Mouse (Mus musculus) cerebellum, adult 9-10 months (tissue): Measurements from ENCODE around the gene Skp2.

Experiments
- DNase-seq: peaks from one replicate; pipeline ENCODE4 v3.0.0; 2022

Gene Skp2

DNA sequence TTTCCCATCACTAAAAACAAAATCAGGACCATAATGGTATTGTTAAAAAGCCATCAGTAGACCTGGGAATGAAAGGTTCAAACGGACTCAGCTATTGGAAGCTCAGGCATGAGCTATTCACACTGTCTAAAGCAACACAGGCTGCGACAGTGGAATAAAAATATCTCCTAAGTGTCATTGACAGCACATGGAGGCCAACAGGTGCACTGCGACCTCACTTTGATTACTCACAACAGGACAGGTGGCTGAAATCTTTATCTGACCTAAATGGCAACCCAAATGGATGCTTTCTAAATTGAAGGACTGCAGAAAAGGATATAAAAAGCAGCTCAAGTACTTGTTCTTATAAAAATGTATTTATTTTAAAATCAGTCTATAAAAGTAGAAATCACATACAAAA is 43.6 kb downstream of the Skp2 start:
- no peak for DNase-seq

- no peak for DNase-seq
Measured at GRCm38 (mm10) chr15:9110526-9111347, 44.5 kb downstream of the Skp2 start.

GRCm38 (mm10) chr15:9106303-9107074 is 48.7 kb downstream of the Skp2 start:
- no peak for DNase-seq

DNA sequence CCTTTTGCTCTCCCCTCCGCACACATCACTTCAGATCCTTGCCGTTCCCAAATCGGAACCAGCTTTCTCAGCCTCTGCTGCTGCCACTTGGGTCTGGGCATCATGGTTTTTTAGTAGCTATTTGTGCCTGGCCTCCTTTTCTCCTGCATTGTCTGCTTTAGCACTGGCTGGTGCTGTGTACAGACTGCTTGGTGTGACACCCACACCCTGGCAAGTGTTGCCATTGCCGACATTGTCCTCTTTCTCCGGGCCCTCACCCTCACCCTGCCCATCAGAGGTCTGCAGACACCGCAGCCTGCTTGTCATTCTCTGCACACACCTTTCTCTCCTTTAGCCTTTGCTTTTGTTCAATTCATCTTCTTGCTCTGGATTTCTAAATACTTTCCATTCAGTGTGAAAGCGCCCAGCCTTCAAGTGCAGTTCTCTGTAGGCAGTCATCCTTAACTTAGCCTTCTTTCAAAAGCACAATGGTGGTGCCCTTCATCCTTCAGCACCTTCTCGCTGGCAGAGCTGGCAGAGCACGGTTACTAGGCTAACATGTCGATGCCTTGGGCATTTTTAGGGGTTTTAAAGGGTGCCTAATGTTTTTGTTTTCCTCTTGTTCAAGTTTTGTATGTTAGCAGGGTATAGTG is 54.7 kb downstream of the Skp2 start:
- DNase-seq: no peak

DNA sequence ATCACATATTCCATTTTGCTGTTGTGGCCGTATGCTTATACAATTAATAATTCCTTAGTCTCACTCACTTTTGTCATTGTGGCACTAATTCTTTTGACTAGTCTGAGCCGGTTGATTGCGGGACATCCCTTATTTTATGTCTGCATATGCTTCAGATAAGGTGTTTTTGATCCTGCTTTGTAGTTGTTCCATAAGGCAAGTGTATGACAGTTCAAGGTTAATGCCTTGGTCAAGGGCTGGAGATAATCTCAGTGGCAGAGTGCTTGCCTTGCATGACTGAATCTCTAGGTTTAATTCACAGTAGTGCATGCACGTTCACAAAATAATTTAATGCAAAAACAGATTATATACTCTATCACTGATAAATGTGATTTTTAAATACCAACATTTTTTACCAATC is 58.4 kb downstream of the Skp2 start:
- DNase-seq: no peak

GRCm38 (mm10) chr15:9094366-9094750 is 60.9 kb downstream of the Skp2 start:
- DNase-seq: peak; percentile 29

GRCm38 (mm10) chr15:9093598-9094365 is 61.4 kb downstream of the Skp2 start:
- no peak for DNase-seq

- no peak for DNase-seq
Measured at GRCm38 (mm10) chr15:9090662-9091061, 64.6 kb downstream of the Skp2 start.

DNA sequence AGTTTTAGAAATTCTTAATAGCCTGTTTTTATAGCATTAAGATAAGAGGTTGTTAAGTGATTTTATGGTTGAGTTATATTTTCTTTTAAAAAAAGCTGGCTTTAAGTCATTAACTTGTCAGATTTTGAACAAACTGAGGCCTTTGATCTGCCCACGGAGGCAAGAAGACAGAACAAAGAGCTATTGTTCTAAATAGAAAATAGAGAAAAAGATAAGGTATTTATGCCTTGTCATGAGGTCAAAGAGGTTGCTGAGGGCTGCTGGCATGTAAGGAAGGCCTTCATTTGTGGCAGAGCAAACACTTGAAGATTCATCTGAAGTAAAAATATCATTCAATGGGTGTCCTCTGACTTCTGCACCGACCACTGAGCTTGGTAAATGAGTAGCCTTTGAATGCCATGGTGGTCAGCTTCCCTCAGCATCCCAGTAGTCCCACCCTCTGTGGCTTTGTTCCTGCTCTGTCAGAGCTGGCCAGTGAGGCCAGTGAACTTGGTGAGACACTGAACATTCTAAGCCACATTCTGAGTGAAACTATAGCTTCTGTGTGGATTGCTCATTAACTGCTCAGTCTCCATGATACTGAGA is 66.0 kb downstream of the Skp2 start:
- no peak for DNase-seq

DNA sequence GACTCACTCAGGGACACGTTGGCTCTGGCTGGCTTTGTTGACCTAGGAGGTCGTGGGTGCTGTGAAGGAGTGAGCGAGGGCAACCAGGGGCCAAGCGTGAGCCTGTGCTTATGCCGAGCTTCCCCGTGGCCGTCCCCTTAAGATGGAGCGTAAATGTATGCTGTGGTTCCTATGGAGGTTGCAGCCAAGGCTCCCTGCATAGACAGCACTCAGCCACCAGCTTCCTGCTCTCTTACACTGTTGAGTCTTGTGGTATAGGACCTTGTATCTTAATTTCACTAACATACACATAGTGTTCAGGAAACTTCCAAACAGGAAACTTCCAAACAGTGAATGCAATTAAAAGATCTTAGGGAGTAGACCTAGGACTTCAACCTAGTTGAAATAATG is 66.5 kb downstream of the Skp2 start:
- no peak for DNase-seq

DNA sequence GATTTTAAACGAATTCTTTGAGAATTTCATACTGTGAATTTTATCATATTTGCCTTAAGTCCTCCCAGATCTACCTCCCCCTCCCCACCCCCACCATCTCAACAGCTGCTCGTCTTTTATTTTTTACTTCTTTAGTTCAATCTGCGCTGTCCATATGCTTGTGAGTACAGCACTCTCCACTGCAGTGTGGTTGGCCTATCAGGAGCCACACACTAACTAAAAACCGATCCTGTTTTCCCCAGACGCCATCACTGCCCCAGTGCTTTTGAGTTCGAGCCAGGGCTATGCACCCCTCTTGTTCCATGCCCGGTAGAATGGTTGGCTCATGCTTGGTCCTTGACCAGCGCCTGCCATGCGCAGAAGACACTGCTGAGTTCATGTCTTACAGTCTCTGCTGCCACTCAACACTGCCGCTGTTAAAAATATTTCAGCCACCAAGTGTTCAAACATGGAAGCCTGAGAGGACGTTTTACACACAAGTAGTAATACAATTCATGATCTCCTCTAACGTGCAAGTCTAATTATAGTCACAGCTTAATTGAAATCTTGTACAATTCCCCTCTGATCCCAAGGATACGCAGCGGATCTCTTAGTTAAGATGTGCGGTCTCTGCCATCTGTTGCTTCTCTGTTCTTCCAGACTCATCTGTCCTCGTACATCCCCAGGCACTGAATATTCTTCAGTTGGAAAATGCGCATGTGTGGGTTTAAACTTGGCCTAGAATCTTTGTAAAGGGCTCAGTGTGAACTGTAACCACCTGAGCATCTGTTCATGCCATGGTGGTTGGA is 67.1 kb downstream of the Skp2 start:
- no peak for DNase-seq

GRCm38 (mm10) chr15:9087421-9087820 is 67.8 kb downstream of the Skp2 start:
- DNase-seq: no peak

- DNase-seq: no peak
Measured at GRCm38 (mm10) chr15:9086813-9087212, 68.4 kb downstream of the Skp2 start.

DNA sequence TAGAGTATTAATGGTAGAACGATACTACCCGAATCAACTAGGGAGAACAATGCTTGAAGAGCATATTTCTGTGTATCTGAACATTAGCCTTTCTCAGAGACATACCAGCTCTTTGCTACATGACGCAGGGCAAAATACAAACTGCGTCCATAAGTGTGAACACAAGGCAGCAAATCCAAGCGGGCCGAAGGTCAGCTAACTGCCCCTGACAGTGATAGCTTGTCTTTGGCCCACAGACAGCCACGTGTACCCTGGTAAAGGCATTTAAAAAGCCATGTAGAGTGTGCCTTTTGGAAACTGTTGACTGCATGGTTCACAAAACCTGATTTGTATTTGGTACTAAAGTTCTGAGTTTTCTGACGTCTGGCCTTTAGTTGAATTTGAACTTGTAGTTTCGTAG is 72.5 kb downstream of the Skp2 start:
- DNase-seq: no peak

GRCm38 (mm10) chr15:9081294-9081693 is 73.9 kb downstream of the Skp2 start:
- no peak for DNase-seq

DNA sequence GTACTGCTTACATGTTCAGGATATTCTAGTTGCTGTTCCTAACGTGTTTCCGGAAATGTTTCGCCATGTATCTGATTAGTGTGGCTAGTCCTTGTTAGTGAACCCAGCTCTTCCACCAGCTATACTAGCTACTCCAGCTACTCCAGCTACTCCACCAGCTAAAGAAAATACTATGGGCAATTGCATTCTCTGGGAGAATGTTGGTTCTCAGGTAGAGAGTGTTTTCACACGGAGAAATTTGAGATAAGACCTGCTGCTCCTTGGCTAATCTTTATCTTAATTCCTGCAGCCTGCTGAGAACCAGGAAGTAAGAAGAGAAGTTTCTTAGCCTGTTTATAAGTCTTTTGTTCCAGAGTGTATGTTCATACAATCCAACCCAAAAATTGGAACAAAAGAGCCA is 75.0 kb downstream of the Skp2 start:
- DNase-seq: no peak

- DNase-seq: no peak
Measured at GRCm38 (mm10) chr15:9079626-9080025, 75.6 kb downstream of the Skp2 start.

GRCm38 (mm10) chr15:9078481-9079300 is 76.5 kb downstream of the Skp2 start:
- no peak for DNase-seq

- no peak for DNase-seq
Measured at GRCm38 (mm10) chr15:9075608-9076200, 79.5 kb downstream of the Skp2 start.

DNA sequence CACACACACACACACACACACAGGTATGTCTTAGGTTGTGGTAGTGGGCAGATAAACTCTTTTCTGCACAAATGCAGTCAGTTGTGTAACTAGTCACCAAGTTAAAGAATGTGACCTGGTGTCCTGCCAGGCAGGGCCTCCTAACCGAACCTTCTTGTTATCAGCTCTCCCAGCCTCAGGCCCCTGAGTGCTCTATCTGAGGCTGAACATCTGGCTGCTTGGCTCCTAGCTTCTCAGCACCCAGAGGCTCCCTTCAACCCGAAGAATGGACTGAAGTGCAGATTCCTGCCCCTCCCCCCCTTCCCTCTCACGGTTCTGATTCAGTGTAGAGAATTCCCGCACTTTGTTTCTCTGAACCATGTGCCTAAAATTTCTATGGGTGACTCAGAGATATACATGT is 80.6 kb downstream of the Skp2 start:
- DNase-seq: no peak

GRCm38 (mm10) chr15:9074139-9074538 is 81.1 kb downstream of the Skp2 start:
- no peak for DNase-seq
